Mouse (Mus musculus) stomach, postnatal 0 days (tissue): ENCODE results near the gene Raver1.

Experiments used
- CTCF ChIP-seq: IDR thresholded peaks from 2 replicates; pipeline ENCODE4 v1.5.1; 2016; ENCODE audit warnings: antibody characterized with exemption, low read depth, mild to moderate bottlenecking, moderate library complexity
- EP300 ChIP-seq: optimal IDR thresholded peaks from 2 replicates; pipeline ENCODE3; 2016; ENCODE audit warnings: antibody characterized with exemption

GRCm38 (mm10) chr9:21030781-21031250 lies 61.0 kb downstream of the Raver1 start:
- peak; percentile 78 for TF ChIP-seq CTCF
- TF ChIP-seq EP300 = no peak
